Mouse (Mus musculus): ENCODE measurements at regions not wholly inside any gene's neighbourhood (a gene's known extent, or its start where the extent isn't known, plus 50 kb on each side); places are given as distances from the start of the nearest gene placed in this dataset.

- in situ Hi-C loops (cut with MboI, MseI), result loop anchor here (10.0 kb wide), 1 partner anchor 1059 kb away; the partner anchor contains the start of gene Galnt18
Observed at GRCm38 (mm10) chr7:110715545-110715944, 52.5 kb upstream of the Ampd3 start.

DNA sequence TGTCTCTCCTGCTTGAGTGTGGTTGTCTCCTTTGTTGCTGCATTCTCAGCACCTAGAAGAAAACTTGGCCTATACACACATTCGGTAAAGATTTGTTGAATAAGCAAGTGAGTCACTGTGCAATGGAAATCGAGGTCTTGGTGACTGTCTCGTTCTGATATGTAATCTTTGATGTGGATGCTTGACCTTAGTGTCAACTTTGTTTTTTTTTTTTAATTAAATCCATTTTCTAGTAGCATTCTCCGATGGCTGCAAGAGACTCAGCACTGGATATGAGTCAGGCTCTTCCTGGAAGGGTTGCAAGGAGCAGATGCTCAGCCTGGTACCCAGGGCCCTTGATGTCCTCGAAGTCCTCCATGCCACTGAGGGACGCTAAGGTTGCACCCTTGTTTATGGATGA is 50.9 kb upstream of the Ampd3 start:
- in situ Hi-C loops (cut with MboI, MseI), result loop anchor here (10.0 kb wide), 1 partner anchor 1058 kb away; the partner anchor contains the start of gene Galnt18

Data from regulatory T cell (primary cell).